Mouse (Mus musculus): ENCODE measurements at regions not wholly inside any gene's neighbourhood (a gene's known extent, or its start where the extent isn't known, plus 50 kb on each side); places are given as distances from the start of the nearest gene placed in this dataset.

- peak; percentile 19; the same call in 1 of the 2 replicates for TF ChIP-seq GATA4 (IDR thresholded peaks at IDR 0.05; ENCODE audit: insufficient replicate concordance, low read length)
Observed at GRCm38 (mm10) chr13:107890866-107891821, 153.1 kb upstream of the Smim15 start.

GRCm38 (mm10) chr13:107889985-107890865 lies 154.0 kb upstream of the Smim15 start:
- TF ChIP-seq GATA4 (IDR thresholded peaks at IDR 0.05; ENCODE audit: insufficient replicate concordance, low read length), result no peak

- TF ChIP-seq GATA4 (IDR thresholded peaks at IDR 0.05; ENCODE audit: insufficient replicate concordance, low read length), result no peak
Observed at GRCm38 (mm10) chr13:107889588-107889984, 154.7 kb upstream of the Smim15 start.

GRCm38 (mm10) chr13:107888571-107889451 lies 155.4 kb upstream of the Smim15 start:
- no peak for TF ChIP-seq GATA4 (IDR thresholded peaks at IDR 0.05; ENCODE audit: insufficient replicate concordance, low read length)

- no peak for TF ChIP-seq GATA4 (IDR thresholded peaks at IDR 0.05; ENCODE audit: insufficient replicate concordance, low read length)
Observed at GRCm38 (mm10) chr13:107888231-107888555, 156.1 kb upstream of the Smim15 start.

- no peak for TF ChIP-seq GATA4 (IDR thresholded peaks at IDR 0.05; ENCODE audit: insufficient replicate concordance, low read length)
Observed at GRCm38 (mm10) chr13:107887366-107888230, 156.6 kb upstream of the Smim15 start.

GRCm38 (mm10) chr13:107884836-107885235 lies 159.4 kb upstream of the Smim15 start:
- no peak for TF ChIP-seq GATA4 (IDR thresholded peaks at IDR 0.05; ENCODE audit: insufficient replicate concordance, low read length)

- TF ChIP-seq GATA4 (IDR thresholded peaks at IDR 0.05; ENCODE audit: insufficient replicate concordance, low read length), result no peak
Observed at GRCm38 (mm10) chr13:107882337-107882736, 161.9 kb upstream of the Smim15 start.

GRCm38 (mm10) chr13:107880551-107880950 lies 163.7 kb upstream of the Smim15 start:
- TF ChIP-seq GATA4 (IDR thresholded peaks at IDR 0.05; ENCODE audit: insufficient replicate concordance, low read length), result no peak

GRCm38 (mm10) chr13:107879535-107879934 lies 164.7 kb upstream of the Smim15 start:
- TF ChIP-seq GATA4 (IDR thresholded peaks at IDR 0.05; ENCODE audit: insufficient replicate concordance, low read length), result no peak

GRCm38 (mm10) chr13:107878980-107879379 lies 165.3 kb upstream of the Smim15 start:
- TF ChIP-seq GATA4 (IDR thresholded peaks at IDR 0.05; ENCODE audit: insufficient replicate concordance, low read length), result no peak

GRCm38 (mm10) chr13:107873244-107873667 lies 171.0 kb upstream of the Smim15 start:
- no peak for TF ChIP-seq GATA4 (IDR thresholded peaks at IDR 0.05; ENCODE audit: insufficient replicate concordance, low read length)

- no peak for TF ChIP-seq GATA4 (IDR thresholded peaks at IDR 0.05; ENCODE audit: insufficient replicate concordance, low read length)
Observed at GRCm38 (mm10) chr13:107872574-107872973, 171.7 kb upstream of the Smim15 start.

- no peak for TF ChIP-seq GATA4 (IDR thresholded peaks at IDR 0.05; ENCODE audit: insufficient replicate concordance, low read length)
Observed at GRCm38 (mm10) chr13:107872137-107872536, 172.1 kb upstream of the Smim15 start.
